Mouse (Mus musculus): ENCODE measurements around the gene Plcb2. TPM values are rescaled to one million over a fixed set of nuclear protein-coding genes. Genes with fewer than 3 reads are reported as not detected.

Plcb2 gene
- total and polyA plus RNA-seq, 3 experiments = 6.4 to 21.2 TPM; not detected in 1

DNA sequence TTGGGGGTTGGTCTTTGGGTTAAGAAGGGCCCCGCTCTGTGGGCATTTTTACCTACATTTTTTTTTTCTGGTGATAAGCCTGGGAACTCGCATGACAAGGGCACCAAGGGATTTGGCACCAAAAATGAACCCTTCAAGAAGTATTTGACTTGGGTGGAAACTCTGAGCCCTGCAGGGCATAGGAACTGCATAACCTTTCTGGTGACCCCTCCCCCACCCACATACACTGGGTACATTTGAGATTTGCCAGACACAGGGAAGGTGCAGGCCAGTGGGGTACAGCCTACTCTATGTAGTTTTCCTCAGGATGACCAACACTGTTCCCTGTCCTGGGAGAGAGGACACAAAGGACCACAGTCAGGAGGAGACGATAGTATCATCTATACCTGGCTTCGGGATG is 62.6 kb downstream of the Plcb2 start:
- Histone ChIP-seq H3K27me3 (ENCODE audit: control insufficient read depth in 1 of 2, insufficient read depth in 2 of 2, low read length in 2 of 2) (no peaks in the 10 kb centered on the region), H3K27ac (ENCODE audit: control insufficient read depth, low read depth, low read length) (no peak overlapping the region), H3K4me3 (ENCODE audit: control insufficient read depth in 1 of 2, insufficient read depth in 1 of 2, low read depth in 2 of 2, low read length in 2 of 2) (no peak overlapping the region), H3K79me2 (ENCODE audit: control insufficient read depth, insufficient read depth, low read length, poor library complexity) (peaks cover 15% of the 10 kb centered on the region), H3K9me3 (replicated peaks; ENCODE audit: insufficient read depth, low read length) (no peaks in the 10 kb centered on the region), H3K36me3 (ENCODE audit: control insufficient read depth in 1 of 2, insufficient read depth in 2 of 2, low read length in 2 of 2) (peaks cover 0 to 23% of the 10 kb centered on the region in 2 experiments; a peak in 2 of 4 replicates), H3K4me1 (ENCODE audit: control insufficient read depth in 1 of 2, insufficient read depth in 2 of 2, low read length in 2 of 2) (peaks cover 17 to 27% of the 10 kb centered on the region in 2 experiments), H3K9ac (ENCODE audit: control insufficient read depth, low read depth, low read length, poor library complexity, severe bottlenecking) (no peak overlapping the region)
- TF ChIP-seq RAD21 (IDR thresholded peaks at IDR 0.05; ENCODE audit: low read depth, low read length) (no peak), EP300 (IDR thresholded peaks at IDR 0.05; ENCODE audit: low read depth in 1 of 2, low read length in 2 of 2) (no peak), ETS1 (IDR thresholded peaks at IDR 0.05; ENCODE audit: low read depth, low read length) (no peak), ZNF384 (IDR thresholded peaks at IDR 0.05; ENCODE audit: low read depth, low read length) (no peak)
- DNase-seq (ENCODE audit: low read depth, low spot score) = no peak

DNA sequence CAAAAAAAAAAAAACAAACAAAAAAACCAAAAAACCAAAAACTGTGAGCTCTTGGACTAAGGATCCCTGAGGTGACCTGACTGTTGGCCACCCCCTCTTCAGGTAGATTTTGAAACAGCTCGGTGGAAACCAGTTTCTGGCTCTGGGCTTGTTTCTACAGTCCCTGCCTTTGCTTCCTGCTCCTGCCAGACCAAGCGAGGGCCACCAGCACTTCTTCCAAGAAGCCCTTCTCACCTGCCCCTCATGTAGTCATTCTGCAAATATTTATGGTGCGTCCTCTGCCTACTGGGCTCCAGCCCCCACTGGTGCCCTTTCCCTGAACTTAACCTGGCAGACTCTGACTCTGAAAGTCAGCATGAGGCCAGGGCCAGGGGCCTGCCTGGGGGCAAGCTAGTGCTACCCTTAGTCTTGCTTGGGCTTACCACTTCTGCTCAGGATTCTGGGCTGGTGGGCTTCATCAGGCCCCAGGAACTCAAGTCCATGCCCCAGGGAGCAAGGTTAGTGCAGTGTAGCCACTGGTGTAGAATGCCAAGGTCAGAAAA is 63.2 kb downstream of the Plcb2 start:
- Histone ChIP-seq H3K79me2 (ENCODE audit: control insufficient read depth, insufficient read depth, low read length, poor library complexity) (peaks cover 15% of the 10 kb centered on the region), H3K27ac (ENCODE audit: control insufficient read depth, low read depth, low read length) (no peak overlapping the region), H3K9me3 (replicated peaks; ENCODE audit: insufficient read depth, low read length) (no peaks in the 10 kb centered on the region), H3K9ac (ENCODE audit: control insufficient read depth, low read depth, low read length, poor library complexity, severe bottlenecking) (peak overlapping the region; percentile 81; the same call in 1 of the 2 replicates), H3K36me3 (ENCODE audit: control insufficient read depth in 1 of 2, insufficient read depth in 2 of 2, low read length in 2 of 2) (peaks cover 0 to 25% of the 10 kb centered on the region in 2 experiments; a peak in 2 of 4 replicates), H3K27me3 (ENCODE audit: control insufficient read depth in 1 of 2, insufficient read depth in 2 of 2, low read length in 2 of 2) (no peaks in the 10 kb centered on the region), H3K4me3 (ENCODE audit: control insufficient read depth in 1 of 2, insufficient read depth in 1 of 2, low read depth in 2 of 2, low read length in 2 of 2) (no peak overlapping the region), H3K4me1 (ENCODE audit: control insufficient read depth in 1 of 2, insufficient read depth in 2 of 2, low read length in 2 of 2) (peaks cover 19 to 27% of the 10 kb centered on the region in 2 experiments)
- TF ChIP-seq EP300 (IDR thresholded peaks at IDR 0.05; ENCODE audit: low read depth in 1 of 2, low read length in 2 of 2) (no peak), ZNF384 (IDR thresholded peaks at IDR 0.05; ENCODE audit: low read depth, low read length) (no peak), UBTF (IDR thresholded peaks at IDR 0.05; ENCODE audit: borderline replicate concordance, insufficient read depth, low read depth, low read length) (no peak), TCF12 (IDR thresholded peaks at IDR 0.05; ENCODE audit: low read depth, low read length) (no peak), POLR2AphosphoS5 (IDR thresholded peaks at IDR 0.05; ENCODE audit: borderline replicate concordance, low read depth, low read length) (no peak), MAX (IDR thresholded peaks at IDR 0.05; ENCODE audit: low read length) (no peak), ZKSCAN1 (IDR thresholded peaks at IDR 0.05; ENCODE audit: low read depth, low read length) (no peak), MYB (IDR thresholded peaks at IDR 0.05; ENCODE audit: low read depth, low read length) (no peak), RAD21 (IDR thresholded peaks at IDR 0.05; ENCODE audit: low read depth, low read length) (no peak), SIN3A (IDR thresholded peaks at IDR 0.05; ENCODE audit: low read length) (no peak), CHD1 (IDR thresholded peaks at IDR 0.05; ENCODE audit: low read depth, low read length) (no peak), BHLHE40 (IDR thresholded peaks at IDR 0.05; ENCODE audit: borderline replicate concordance, low read depth, low read length) (no peak), CTCF (IDR thresholded peaks at IDR 0.05 in 2 of 3, conservative IDR thresholded peaks at IDR 0.05 in 1 of 3; ENCODE audit: control insufficient read depth in 1 of 3, insufficient read depth in 1 of 3, low read depth in 2 of 3, low read length in 3 of 3, poor library complexity in 1 of 3, severe bottlenecking in 1 of 3) (no peak), SMC3 (IDR thresholded peaks at IDR 0.05; ENCODE audit: low read depth, low read length) (no peak)
- no peak for DNase-seq (ENCODE audit: low read depth, low spot score)

All from MEL (cell line).